ENCODE assay signal across 20 mouse cellular contexts in the genomic region with DNA sequence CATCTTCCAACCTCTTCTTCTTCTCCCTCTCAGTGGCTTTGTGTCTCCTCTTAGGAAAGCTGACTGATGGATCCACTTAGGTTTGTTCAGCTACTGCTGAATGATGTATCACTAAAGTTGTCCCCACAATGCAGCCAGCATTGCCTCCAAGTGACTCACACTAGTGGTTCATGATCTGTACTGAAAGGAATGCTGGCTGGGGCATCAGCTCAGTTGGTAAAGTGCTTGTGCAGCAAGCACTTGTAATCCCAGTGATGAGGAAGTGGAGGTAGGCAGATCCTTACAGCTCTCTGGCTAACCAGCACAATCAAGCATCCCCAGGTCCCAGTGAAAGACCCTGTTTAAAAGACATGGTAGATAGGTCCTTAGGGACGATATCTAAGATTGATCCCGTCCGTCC.
A peak's percentile ranks its signal among the peaks of the same experiment; 100 is the strongest.
DNase-seq lines count a peak whose midpoint lies in the region; ATAC-seq and TF ChIP-seq lines count a peak whose summit lies in the region.
"Had no signal": no experiment of that assay in that cellular context is flagged by ENCODE, and none has a peak within 500 bp of the region (broad histone marks: within the 10 kb centered on the region; RNA-seq: fewer than 3 reads in every experiment).

No protein-coding gene starts in this region.

- H3K9me3 ChIP-seq in lung, embryonic 14.5 days (ENCODE audit: low read depth, low read length): no peaks in the 10 kb centered on the region
- H3K9me3 ChIP-seq in hindbrain, embryonic 10.5 days: no peaks in the 10 kb centered on the region
- H3K9me3 ChIP-seq: embryonic facial prominence, embryonic 10.5 days; liver, embryonic 12.5 days; midbrain, embryonic 12.5 days had no signal

- H3K27ac ChIP-seq in lung, embryonic 14.5 days (ENCODE audit: low read depth): no peak overlapping the region
- H3K27ac ChIP-seq in embryonic fibroblast, embryonic 13.5 days (ENCODE audit: insufficient read depth, low read length): peak overlapping the region; percentile 45
- H3K27ac ChIP-seq in hindbrain, embryonic 10.5 days: no peak overlapping the region
- H3K27ac ChIP-seq: embryonic facial prominence, embryonic 10.5 days; gastrocnemius, adult 2 months; hindbrain, postnatal 0 days; limb, embryonic 13.5 days; liver, embryonic 12.5 days; midbrain, embryonic 12.5 days had no signal

- H3K4me3 ChIP-seq in lung, embryonic 14.5 days (ENCODE audit: low read depth, low read length): no peak overlapping the region
- H3K4me3 ChIP-seq in lung, adult 2 months (replicated peaks; ENCODE audit: extremely low read depth, low read depth, low read length): no peak overlapping the region
- H3K4me3 ChIP-seq in embryonic fibroblast, embryonic 13.5 days (ENCODE audit: insufficient read depth, low read length): no peak overlapping the region
- no peak overlapping the region for H3K4me3 ChIP-seq in hindbrain, embryonic 10.5 days
- H3K4me3 ChIP-seq: embryonic facial prominence, embryonic 10.5 days; gastrocnemius, adult 2 months; limb, embryonic 13.5 days; liver, embryonic 12.5 days; midbrain, embryonic 12.5 days had no signal

- DNase-seq in adrenal gland, postnatal 36 days: peak; percentile 33 to 41
- DNase-seq in adrenal gland, postnatal 14 days: no peak
- DNase-seq in lung, embryonic 14.5 days: peak; percentile 45
- DNase-seq in lung, adult 2 months: no peak
- peak; percentile 90 for DNase-seq in Muller cell, postnatal 12 days (ENCODE audit: inconsistent ontology term)
- no peak for DNase-seq in frontal cortex, adult 2 months (ENCODE audit: extremely low spot score in 1 of 2, low spot score in 1 of 2)
- no peak for DNase-seq in hindbrain, embryonic 10.5 days (ENCODE audit: low spot score)
- DNase-seq: B cell, adult 2 months; cerebellum, adult 11-12 months; cerebellum, postnatal 10 days; gastrocnemius, adult 2 months; kidney, adult 9 months; kidney, postnatal 36 days had no signal

- peak; percentile 65; the same call in 1 of the 2 replicates for ATAC-seq in lung, embryonic 14.5 days (ENCODE audit: insufficient read depth)
- ATAC-seq: hindbrain, postnatal 0 days; intestine, embryonic 16.5 days; liver, embryonic 12.5 days had no signal

- TF ChIP-seq CTCF in lung, embryonic 14.5 days (IDR thresholded peaks at IDR 0.05; ENCODE audit: low read depth): no peak
- no peak for TF ChIP-seq CTCF in lung, adult 2 months (IDR thresholded peaks at IDR 0.05; ENCODE audit: insufficient read depth, low read length)
- TF ChIP-seq CTCF in embryonic fibroblast, embryonic 13.5 days (IDR thresholded peaks at IDR 0.05; ENCODE audit: borderline replicate concordance, insufficient read depth, low read length): no peak

- WGBS in lung, embryonic 14.5 days: 87% methylated on average over 3 of the region's 3 CpGs
- 80% methylated on average over 3 of the region's 3 CpGs for WGBS in lung, adult 2 months
- 92% methylated on average over 3 of the region's 3 CpGs for WGBS in hindbrain, embryonic 10.5 days

- H3K36me3 ChIP-seq in lung, embryonic 14.5 days (ENCODE audit: insufficient read depth): peaks cover 7% of the 10 kb centered on the region; the same call in 1 of the 2 replicates
- H3K36me3 ChIP-seq in hindbrain, embryonic 10.5 days: no peaks in the 10 kb centered on the region
- H3K36me3 ChIP-seq: liver, embryonic 12.5 days; midbrain, embryonic 12.5 days had no signal

- H3K9ac ChIP-seq in lung, embryonic 14.5 days: no peak overlapping the region
- H3K9ac ChIP-seq: limb, embryonic 13.5 days; liver, embryonic 12.5 days; midbrain, embryonic 12.5 days had no signal

- H3K4me2 ChIP-seq in lung, embryonic 14.5 days: no peak overlapping the region
- H3K4me2 ChIP-seq: limb, embryonic 13.5 days; liver, embryonic 12.5 days; midbrain, embryonic 12.5 days had no signal

- TF ChIP-seq POLR2A in lung, adult 2 months (IDR thresholded peaks at IDR 0.05; ENCODE audit: borderline replicate concordance, extremely low read depth, low read depth, low read length): no peak
- TF ChIP-seq POLR2A in embryonic fibroblast, embryonic 13.5 days (IDR thresholded peaks at IDR 0.05; ENCODE audit: low read depth, low read length): no peak

- H3K4me1 ChIP-seq in lung, embryonic 14.5 days (ENCODE audit: insufficient read depth): no peaks in the 10 kb centered on the region
- H3K4me1 ChIP-seq in lung, adult 2 months (ENCODE audit: control insufficient read depth, insufficient read depth, low read length): no peaks in the 10 kb centered on the region
- H3K4me1 ChIP-seq in embryonic fibroblast, embryonic 13.5 days (ENCODE audit: control insufficient read depth, insufficient read depth, low read length): no peaks in the 10 kb centered on the region; the same call in 1 of the 2 replicates
- H3K4me1 ChIP-seq in hindbrain, embryonic 10.5 days (replicated peaks): no peaks in the 10 kb centered on the region
- H3K4me1 ChIP-seq: embryonic facial prominence, embryonic 10.5 days; limb, embryonic 13.5 days; midbrain, embryonic 12.5 days had no signal

- no peaks in the 10 kb centered on the region for H3K27me3 ChIP-seq in lung, embryonic 14.5 days (ENCODE audit: insufficient read depth, low read length)
- H3K27me3 ChIP-seq in hindbrain, embryonic 10.5 days (ENCODE audit: insufficient read depth, poor library complexity, severe bottlenecking): no peaks in the 10 kb centered on the region
- H3K27me3 ChIP-seq: limb, embryonic 13.5 days; liver, embryonic 12.5 days; midbrain, embryonic 12.5 days had no signal

Comparison
In these comparisons a context has a peak if more than half of its experiments do, and no peak if none do; other contexts are left out.
1. DNase-seq: peak in adrenal gland, postnatal 36 days (2 of 2), lung, embryonic 14.5 days (single experiment) and Muller cell, postnatal 12 days (single experiment); none in adrenal gland, postnatal 14 days (single experiment), lung, adult 2 months (single experiment), frontal cortex, adult 2 months (0 of 2) and hindbrain, embryonic 10.5 days (single experiment).